Mouse (Mus musculus): ENCODE results near the gene Sez6l.

Sez6l gene

GRCm38 (mm10) chr5:112496753-112497369 lies 80.1 kb downstream of the Sez6l start:
- DNase-seq: no peak

DNA sequence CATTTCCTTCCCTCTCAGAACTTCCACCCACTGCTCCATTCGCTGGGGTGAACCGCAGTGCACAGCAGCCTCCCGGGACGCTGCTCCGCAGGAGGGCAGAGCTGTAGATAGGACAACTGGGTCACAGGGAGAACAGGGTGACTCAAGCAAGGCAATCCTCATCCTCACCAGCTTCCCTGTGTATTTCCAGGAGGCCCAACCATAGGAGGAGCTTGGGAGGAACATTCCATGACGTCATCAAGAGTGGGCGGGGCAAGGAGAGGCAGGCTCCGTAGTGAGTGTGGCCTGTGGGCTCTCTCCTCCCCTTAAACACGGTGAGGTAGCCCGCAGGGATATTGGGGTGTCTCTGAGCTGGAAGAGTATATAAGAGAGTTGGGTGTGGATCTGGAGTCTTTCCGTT lies 83.5 kb downstream of the Sez6l start:
- DNase-seq: peak; percentile 74

DNA sequence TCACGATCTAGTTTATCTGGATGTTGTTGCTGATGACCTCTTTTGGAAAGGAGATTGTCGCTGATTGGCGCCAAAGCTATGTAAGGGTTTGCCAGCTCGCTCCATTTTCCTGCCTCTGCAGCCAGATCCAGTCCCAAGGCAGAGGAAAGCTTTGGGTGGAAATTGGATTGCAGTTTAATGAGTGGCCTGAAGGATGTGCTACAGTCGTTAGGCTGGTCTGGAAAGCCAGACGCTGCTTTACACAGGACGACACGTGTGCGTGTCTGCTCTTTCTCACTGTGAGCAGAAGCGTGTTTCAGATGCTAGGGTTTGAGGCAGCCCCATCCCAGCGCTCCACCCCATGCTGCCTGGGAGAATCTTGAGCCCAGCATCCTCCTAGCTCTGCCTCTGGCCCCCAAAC lies 85.5 kb downstream of the Sez6l start:
- peak; percentile 39 for DNase-seq

GRCm38 (mm10) chr5:112488101-112488776 lies 88.7 kb downstream of the Sez6l start:
- no peak for DNase-seq

GRCm38 (mm10) chr5:112487504-112487903 lies 89.5 kb downstream of the Sez6l start:
- no peak for DNase-seq

DNA sequence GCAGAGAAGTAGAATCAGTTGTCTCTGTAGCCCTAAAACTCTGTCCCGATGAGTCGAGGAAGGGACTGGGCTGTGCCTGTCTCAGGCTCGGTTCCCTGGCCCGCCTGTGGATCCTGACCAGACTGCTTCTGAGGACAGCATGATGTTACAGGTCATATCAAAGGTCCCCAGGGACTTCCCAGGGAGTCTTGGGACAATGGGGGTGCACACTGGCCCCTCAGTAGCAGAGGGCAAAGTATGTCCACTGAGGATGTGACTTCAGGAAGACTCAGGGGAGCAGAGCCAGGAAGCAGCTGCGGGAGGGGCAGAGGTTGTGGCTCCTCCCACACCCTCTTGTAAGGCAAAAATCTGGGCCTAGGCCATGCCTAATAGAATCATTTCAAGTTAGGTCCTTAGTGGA lies 90.6 kb downstream of the Sez6l start:
- DNase-seq: no peak

GRCm38 (mm10) chr5:112484924-112485715 lies 91.9 kb downstream of the Sez6l start:
- DNase-seq: no peak

DNA sequence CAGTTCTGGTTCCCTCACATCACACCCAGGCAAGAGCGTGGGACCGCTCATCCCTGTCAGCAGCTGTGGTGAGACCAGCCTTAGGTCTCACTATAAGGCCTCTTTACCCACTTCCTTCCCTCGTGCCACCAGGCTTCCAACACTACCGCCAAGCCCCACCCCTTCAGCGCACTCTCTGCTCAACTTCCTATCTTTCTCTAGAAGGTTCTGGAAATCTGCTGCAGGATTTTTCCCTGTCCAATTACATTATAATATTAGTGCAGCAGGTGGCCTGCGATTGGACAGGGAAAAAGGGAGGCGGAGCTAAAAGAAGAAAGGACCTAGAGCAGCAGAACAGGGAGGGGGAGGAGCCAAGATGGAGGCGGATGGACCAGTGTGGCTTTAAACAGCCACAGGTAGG lies 94.0 kb downstream of the Sez6l start:
- no peak for DNase-seq

DNA sequence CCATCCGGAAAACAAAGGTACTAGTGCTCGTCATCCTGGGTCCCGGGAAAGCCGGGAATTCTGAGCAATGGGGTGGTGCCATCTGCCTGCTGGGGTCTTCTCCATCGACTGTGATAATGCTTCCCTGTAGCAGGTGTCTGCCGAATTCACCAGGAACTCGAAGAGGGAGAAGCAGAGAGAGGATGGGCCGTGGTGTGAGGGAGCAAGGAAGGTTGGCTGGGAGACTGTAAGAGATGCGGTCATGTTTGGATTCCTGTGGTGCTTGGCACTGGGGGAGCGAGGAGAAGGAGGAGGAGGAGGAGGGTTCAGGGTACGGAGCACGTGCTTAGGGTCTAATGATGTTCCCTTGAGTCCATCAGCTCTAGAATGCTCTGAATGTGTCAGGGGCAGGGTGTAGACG lies 94.4 kb downstream of the Sez6l start:
- no peak for DNase-seq

- peak; percentile 49 for DNase-seq
Observed at GRCm38 (mm10) chr5:112481946-112482410, 95.0 kb downstream of the Sez6l start.

DNA sequence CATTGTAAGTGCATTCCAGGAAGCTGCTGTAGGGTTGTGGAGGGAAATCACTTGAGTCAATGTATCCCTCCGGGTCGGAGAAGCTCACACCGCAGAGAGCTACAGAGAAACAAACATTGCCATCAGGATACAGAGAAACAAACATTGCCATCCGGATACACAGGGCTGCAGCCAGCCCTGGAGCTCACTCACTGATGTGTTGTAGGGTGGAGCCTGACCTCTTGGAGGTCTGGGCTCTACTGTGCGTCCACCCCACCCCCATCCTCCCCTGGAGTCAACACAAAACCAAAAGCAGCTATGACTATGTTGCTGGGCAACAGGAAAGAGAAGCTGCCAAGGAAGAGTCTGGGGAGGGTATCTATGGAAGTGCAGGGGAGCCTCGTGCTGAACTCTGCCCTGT lies 103.5 kb downstream of the Sez6l start:
- DNase-seq: no peak

DNA sequence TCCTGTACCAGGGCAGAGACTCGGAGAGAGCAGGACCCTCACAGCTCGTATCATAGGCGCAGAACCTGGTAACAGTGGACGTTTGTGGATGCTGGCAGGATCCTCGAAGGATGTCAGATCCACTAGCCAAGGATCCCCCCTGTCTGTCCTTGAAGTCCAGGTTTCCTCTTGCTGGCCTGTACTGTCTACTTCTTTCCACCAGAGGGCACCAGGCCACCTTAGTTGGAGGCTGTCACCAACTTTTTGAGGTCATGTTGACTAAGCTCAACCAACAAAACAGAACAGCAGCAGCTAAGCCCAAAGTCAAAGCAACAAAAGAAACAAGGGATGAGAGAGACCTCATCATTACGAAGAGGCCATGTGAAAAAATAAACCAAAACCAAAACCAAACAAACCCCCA lies 106.8 kb downstream of the Sez6l start:
- peak; percentile 48 for DNase-seq

DNA sequence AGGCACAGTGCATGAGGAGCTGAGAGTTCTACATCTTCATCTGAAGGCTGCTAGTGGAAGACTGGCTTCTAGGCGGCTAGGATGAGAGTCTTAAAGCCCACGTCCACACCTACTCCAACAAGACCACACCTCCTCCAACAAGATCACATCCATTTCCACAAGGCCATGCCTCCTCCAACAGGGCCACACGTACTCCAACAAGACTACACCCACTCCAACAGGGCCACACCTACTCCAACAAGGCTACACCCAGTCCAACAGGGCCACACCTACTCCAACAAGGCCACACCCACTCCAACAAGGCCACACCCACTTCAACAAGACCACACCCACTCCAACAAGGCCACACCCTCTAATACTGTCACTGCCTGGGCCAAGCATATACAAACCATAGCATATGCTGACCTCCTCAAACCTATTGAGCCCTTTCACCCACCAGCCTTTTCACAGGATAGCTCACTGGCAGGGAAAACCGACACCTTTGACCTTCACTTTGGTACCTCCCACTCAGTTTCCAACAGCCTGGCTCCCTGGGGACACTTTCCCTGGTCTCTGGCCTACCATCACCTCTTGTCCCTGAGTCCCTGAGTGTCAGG lies 107.9 kb downstream of the Sez6l start:
- DNase-seq: no peak

GRCm38 (mm10) chr5:112466331-112466730 lies 110.7 kb downstream of the Sez6l start:
- no peak for DNase-seq

GRCm38 (mm10) chr5:112459903-112460302 lies 117.1 kb downstream of the Sez6l start:
- DNase-seq: no peak

DNA sequence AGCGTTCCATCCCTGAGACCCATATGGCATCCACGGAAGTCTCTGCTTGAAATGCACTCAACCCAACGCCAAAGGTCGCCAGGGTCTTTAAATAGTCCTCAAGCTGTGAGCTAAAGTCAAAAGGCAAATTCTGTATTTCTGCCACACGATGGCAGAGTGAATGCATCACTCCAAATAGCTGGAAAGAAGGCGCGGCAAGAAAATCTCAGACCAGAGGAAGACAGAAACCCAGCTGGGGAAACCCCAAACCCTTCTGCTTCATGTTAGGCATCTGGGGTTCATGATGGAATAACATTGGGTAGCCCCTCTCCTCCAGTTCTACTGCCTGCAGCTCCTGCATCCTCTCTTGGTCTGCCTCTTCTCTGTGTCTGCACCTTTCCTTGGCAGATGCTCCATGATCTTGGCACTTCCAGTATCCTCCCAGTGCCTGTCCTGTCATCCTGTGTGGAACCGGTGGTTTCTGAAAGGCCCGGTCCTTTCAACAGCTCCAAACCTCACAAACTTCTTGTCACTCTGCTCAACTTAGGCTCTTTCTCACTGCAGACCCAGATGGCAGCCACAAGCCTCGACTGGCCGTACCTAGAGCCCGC lies 121.9 kb downstream of the Sez6l start:
- peak; percentile 44 for DNase-seq

GRCm38 (mm10) chr5:112453088-112453487 lies 123.9 kb downstream of the Sez6l start:
- DNase-seq: no peak

DNA sequence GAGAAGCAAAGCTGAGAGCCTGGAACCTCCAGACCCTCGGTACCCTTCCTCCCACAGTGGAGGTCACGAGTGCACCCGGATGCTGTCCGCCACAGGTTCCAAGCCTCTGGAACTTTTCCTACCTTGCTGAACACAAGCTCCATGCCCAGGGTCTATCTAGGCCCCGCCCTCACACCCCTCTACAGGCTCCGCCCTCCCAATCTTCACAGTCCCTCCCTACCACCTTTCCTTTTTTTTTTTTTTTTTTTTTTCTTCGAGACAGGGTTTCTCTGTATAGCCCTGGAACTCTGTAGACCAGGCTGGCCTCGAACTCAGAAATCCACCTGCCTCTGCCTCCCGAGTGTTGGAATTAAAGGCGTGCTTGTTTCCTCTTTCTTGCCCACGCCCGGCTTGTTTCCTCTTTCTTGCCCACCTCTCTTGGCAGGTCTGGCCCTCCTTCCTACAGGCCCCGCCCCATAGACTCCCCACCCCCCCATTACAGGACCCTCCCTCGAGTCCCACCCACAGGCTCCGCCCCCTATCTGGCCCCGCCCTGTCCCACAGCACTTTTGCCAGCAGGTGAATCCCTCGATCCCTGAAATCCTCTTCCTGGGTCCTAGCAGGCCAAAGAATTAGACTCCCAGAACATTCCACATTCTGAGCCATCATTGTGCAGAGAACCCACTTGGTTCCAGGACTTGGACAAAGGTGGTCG lies 128.1 kb downstream of the Sez6l start, which contains the start of gene Gm6588:
Gm6588 (plus strand) TSS at position 680 of the 694 bp plus-strand sequence.
- DNase-seq: no peak

GRCm38 (mm10) chr5:112438535-112438934 lies 138.4 kb downstream of the Sez6l start:
- DNase-seq: no peak

DNA sequence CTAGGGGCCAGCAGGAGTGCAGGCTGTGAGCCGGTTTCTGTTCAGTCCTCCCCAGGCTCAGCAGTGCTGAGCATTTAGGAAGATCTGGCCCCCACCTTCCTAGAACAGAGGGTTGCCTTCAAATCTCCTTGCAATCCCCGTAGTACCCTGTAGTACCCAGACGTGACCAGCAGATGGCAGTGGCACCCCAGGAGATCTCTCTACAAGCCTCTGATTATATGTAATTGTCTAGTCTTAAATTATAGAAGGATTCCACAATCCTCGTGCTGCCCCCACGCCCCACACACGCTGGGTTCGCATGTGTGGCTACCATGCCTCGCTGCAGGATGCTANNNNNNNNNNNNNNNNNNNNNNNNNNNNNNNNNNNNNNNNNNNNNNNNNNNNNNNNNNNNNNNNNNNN lies 144.0 kb downstream of the Sez6l start:
- DNase-seq: peak; percentile 66

DNA sequence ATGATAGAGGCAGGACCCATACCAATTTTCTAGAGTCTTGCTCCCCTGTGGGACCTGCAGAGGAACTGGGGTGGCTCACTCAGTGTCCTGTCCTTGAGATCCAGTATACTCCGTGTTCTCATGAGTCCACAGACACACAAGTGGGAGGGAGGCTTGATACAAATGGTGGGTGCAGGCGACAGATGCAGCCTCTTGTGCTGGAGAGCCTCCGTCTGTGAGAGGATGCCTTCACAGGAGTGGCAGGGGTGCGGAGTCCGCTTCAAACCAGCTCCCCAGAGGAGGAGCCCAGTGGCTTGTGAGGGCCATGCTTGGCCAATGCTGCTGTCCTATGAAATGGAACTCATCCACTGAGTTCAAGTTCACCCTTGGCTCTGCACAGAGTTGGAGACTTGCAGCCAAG lies 145.0 kb downstream of the Sez6l start:
- no peak for DNase-seq

- no peak for DNase-seq
Observed at GRCm38 (mm10) chr5:112431120-112431775, 145.7 kb downstream of the Sez6l start.

All from embryo, embryonic 11 days (tissue).